Mouse (Mus musculus) small intestine, adult 2 months (tissue): Measurements from ENCODE around the gene Apc2. TPM values are rescaled to one million over a fixed set of nuclear protein-coding genes. Genes with fewer than 3 reads are reported as not detected.
A peak's percentile ranks its signal among the peaks of the same experiment; 100 is the strongest.

Source experiments
- H3K27ac ChIP-seq: fragments of 200-500 bp; 2 replicates; pipeline ENCODE4 v1.5.1; 2012; ENCODE audit warnings: low read depth, low read length, control low read depth, inconsistent platforms; ENCODE audit not compliant: insufficient read depth
- H3K27me3 ChIP-seq: fragments of 200-500 bp; 2 replicates; pipeline ENCODE4 v1.6.1; 2012; ENCODE audit warnings: mild to moderate bottlenecking, moderate library complexity, low read length, inconsistent platforms; ENCODE audit not compliant: control insufficient read depth, insufficient read depth
- H3K36me3 ChIP-seq: fragments of 200-500 bp; 2 replicates; pipeline ENCODE4 v1.6.1; 2012; ENCODE audit warnings: mild to moderate bottlenecking, low read length, control low read depth, inconsistent platforms; ENCODE audit not compliant: control insufficient read depth, insufficient read depth
- H3K4me1 ChIP-seq: fragments of 200-500 bp; 2 replicates; pipeline ENCODE4 v1.6.1; 2012; ENCODE audit warnings: low read length, inconsistent platforms, mixed read lengths; ENCODE audit not compliant: control insufficient read depth, insufficient read depth, insufficient read length
- H3K4me3 ChIP-seq: fragments of 200-500 bp; 2 replicates; pipeline ENCODE4 v1.5.1; 2012; ENCODE audit warnings: low read depth, mild to moderate bottlenecking, control low read depth, inconsistent platforms, low read length, moderate library complexity
- CTCF ChIP-seq: fragments of 200-500 bp; IDR thresholded peaks from 2 replicates; pipeline ENCODE4 v1.5.1; 2012; ENCODE audit warnings: low read depth, mild to moderate bottlenecking, control low read depth, inconsistent platforms, low read length, moderate library complexity, mixed read lengths; ENCODE audit not compliant: insufficient replicate concordance, insufficient read length; ENCODE audit errors: extremely low read depth
- POLR2A ChIP-seq: fragments of 200-500 bp; IDR thresholded peaks from 2 replicates; pipeline ENCODE4 v1.6.1; 2012; ENCODE audit warnings: low read depth, mild to moderate bottlenecking, control low read depth, inconsistent platforms, low read length, moderate library complexity
- WGBS: fragments of 180-500 bp; shearing (Covaris S2); methylation state at CpG from one replicate; pipeline ENCODE4 v1.1.7; 2018; 5-methylcytosine and 5-hydroxymethylcytosine counted together
- polyA plus RNA-seq: library from polyadenylated mRNA; depleted of rRNA; stranded (reverse); fragments of >200 nt; gene quantifications from 2 replicates; pipeline ENCODE4 v1.2.3, GENCODE M21; 2012

Apc2 gene
- polyA plus RNA-seq, 1 experiment: 0.65 TPM

DNA sequence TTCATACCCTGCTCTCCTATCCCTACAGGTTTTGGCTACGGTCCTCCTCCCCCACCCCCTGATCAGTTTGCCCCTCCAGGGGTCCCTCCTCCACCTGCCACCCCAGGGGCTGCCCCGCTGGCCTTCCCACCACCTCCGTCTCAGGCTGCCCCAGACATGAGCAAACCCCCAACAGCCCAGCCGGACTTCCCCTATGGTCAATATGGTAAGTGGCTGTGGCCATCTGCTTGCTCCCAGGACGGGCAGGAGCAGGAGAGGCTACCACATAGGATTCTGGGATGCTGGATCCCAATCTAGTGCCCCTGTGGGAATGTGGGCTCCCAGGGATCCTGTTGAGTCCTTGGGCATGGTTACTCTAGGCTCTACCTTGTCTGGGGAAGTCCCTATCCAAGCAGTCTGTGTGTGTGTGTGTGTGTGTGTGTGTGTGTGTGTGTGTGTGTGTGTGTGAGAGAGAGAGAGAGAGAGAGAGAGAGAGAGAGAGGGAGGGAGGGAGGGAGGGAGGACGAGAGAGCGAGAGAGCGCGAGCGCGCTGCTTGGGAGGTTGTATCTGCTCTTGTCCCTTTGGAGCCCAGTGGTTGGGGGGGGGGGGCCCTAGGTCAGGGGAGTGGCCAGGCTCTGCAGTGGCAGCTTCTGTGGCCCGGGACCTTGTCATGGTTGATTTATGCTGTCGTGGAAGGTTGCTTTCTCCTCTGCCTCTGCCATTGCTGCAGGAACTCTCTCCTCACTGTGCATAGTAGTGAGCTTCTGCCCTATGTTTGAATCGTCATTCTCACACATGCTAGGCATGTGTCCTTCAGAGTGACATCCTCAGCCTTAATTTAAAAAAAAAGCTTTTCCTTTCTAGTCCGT, 10.3 kb upstream of the Apc2 start:
- no peak overlapping the region for H3K4me3 ChIP-seq
- H3K27ac ChIP-seq: no peak overlapping the region
- no peak for TF ChIP-seq CTCF
- 87% methylated on average over 14 of the region's 15 CpGs for WGBS
- H3K36me3 ChIP-seq: peaks cover 52% of the 10 kb centered on the region
- H3K27me3 ChIP-seq: no peaks in the 10 kb centered on the region
- peaks cover 16% of the 10 kb centered on the region for H3K4me1 ChIP-seq

DNA sequence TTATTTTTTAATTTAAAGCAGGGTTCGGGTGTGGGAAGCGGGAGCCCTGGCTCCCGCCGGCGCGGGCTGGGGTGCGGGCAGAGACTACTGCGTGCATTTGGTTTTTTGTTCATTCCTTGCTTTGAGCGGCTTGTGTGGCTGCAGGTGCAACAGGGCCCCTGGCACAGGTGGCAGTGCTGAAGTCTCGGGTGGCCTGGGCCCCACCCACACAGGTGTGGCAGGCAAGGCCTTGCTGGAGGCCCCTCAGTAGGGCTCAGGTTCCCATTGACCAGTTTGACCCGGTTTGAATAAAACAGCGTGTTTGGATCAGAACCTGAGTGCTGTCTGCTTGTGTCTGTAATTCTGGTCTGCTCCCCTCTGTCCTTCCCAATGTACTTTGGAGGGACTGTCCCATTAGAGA, 7.7 kb upstream of the Apc2 start:
- no peak overlapping the region for H3K4me3 ChIP-seq
- peaks cover 3% of the 10 kb centered on the region for H3K4me1 ChIP-seq
- peaks cover 47% of the 10 kb centered on the region for H3K36me3 ChIP-seq
- no peak for TF ChIP-seq POLR2A
- WGBS: 57% methylated on average over 12 of the region's 12 CpGs
- no peaks in the 10 kb centered on the region for H3K27me3 ChIP-seq
- no peak overlapping the region for H3K27ac ChIP-seq

DNA sequence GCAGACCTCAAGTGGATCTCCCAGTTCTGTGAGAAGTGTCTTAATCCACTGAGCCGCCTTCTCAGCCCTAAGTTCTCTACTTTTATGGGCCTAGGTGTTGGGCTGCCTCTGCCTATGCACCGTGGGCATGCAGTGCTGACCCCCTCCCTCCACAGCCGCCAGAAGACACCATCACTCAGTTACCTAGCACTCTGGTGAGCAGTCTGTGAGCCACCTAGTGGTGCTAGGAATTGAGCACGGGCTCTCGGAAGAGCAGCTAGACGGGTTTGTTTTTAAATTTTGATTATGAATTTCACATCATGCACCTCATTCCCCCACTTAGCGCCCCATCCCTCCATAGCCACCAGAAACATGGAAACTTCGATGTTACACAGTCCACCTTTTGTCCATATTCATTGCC, 7.1 kb upstream of the Apc2 start:
- Histone ChIP-seq H3K4me3 (no peak overlapping the region), H3K27ac (no peak overlapping the region), H3K36me3 (peaks cover 45% of the 10 kb centered on the region), H3K4me1 (peaks cover 3% of the 10 kb centered on the region), H3K27me3 (no peaks in the 10 kb centered on the region)
- 56% methylated on average over 8 of the region's 8 CpGs for WGBS
- no peak for TF ChIP-seq POLR2A
- peak; percentile 22; the same call in 1 of the 2 replicates for TF ChIP-seq CTCF

DNA sequence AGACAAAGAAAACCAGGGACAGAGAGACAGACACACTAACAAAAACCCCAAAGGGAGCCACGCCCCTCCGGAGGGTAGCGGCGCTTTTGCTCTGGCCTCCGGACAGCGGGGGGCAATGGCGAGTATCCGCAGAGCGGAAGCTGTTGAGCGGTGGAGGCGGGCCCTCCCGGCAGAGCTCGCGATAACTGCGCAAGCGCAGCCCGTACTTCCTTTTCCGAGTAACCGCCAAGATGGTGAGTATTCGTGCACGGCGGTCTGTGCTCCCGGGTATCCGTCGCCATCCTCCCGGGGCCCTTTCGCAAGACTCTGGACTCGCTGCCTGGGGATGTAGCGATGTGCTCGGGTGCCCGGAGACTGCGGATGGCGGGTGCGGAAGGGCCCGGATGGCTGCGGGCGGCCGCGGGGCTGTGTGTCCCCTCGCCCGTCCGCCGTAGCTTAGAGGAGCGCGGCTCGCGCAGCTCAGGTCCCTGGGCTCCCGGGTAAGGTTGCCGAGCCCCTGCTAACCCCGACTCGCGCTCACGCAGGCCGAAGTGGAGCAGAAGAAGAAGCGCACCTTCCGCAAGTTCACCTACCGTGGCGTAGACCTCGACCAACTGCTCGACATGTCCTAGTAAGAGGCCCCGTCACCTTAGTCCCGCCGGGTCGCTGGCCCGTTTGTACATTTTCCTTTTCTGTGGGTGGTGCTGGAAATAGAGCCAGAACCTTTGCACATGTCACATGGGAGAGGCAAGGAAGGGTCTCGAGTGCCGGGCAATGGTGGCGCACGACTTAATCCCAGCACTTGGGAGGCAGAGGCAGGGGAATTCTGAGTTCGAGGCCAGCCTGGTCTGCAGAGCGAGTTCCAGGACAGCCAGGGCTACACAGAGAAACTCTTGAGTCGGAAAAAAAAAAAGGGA, 3.3 kb upstream of the Apc2 start, which contains the start of gene Rps15:
Rps15 (plus strand) TSS at position 203 of the 896 bp plus-strand sequence.
- Histone ChIP-seq H3K27me3 (0 out of 2 replicates have a peak, but pooled peaks cover under 1% of the 10 kb centered on the region), H3K4me3 (peak within 1 kb of the TSS; percentile 77), H3K36me3 (peaks cover 21% of the 10 kb centered on the region), H3K27ac (peak within 1 kb of the TSS; percentile 4), H3K4me1 (peaks cover 10% of the 10 kb centered on the region)
- WGBS: under 1% methylated on average over 64 of the region's 72 CpGs
- TF ChIP-seq POLR2A (peak; percentile 92), CTCF (peak; percentile 54; the same call in 1 of the 2 replicates)

DNA sequence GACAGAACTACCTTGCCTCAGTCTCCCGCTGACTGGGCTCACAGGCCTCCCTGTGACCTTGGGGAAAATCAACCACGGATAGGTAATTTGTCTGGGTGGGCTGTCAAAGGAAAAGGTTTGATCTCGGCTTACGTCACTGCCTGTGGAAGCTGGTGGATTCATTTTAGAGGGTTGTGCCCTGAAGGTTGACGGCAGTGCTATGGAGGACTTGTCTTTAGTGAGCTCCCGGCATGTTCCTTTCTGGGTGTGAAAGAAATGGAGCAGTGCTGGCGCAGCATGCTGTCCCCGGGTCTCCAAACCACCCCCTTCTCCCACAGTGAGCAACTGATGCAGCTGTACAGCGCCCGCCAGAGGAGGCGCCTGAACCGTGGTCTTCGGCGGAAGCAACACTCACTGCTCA, 2.5 kb upstream of the Apc2 start:
- Histone ChIP-seq H3K27ac (no peak overlapping the region), H3K4me1 (peaks cover 7% of the 10 kb centered on the region), H3K36me3 (peaks cover 16% of the 10 kb centered on the region), H3K4me3 (peak overlapping the region; percentile 77), H3K27me3 (peaks cover 8% of the 10 kb centered on the region)
- TF ChIP-seq POLR2A: no peak
- TF ChIP-seq CTCF: no peak
- WGBS: 10% methylated on average over 14 of the region's 14 CpGs

DNA sequence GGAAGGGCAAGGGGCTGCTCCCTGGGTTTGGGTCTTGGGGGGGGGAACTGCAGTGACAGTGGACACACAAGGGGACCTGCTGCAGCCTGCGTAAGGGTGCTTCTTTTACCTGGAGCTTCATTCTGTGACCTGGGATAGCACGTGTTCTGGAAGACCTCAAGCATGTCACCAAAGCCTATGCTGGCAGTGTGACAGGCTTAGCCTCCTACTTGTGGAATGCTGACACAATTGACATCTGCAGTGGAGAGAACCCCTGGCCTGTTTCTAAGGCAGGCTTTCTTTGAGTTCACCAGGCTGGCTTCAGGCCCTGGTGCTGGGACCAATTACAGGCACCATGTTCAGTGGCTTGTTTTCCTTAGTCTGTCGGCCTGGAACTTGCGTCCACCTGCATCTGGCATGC, 1.5 kb upstream of the Apc2 start:
- no peak for TF ChIP-seq CTCF
- no peak for TF ChIP-seq POLR2A
- no peak overlapping the region for H3K4me3 ChIP-seq
- H3K27me3 ChIP-seq: peaks cover 18% of the 10 kb centered on the region
- no peak overlapping the region for H3K27ac ChIP-seq
- H3K4me1 ChIP-seq: peaks cover 7% of the 10 kb centered on the region
- peaks cover 15% of the 10 kb centered on the region for H3K36me3 ChIP-seq
- WGBS: 76% methylated on average over 4 of the region's 4 CpGs
